Mouse (Mus musculus): ENCODE measurements around the gene Snca. TPM values are rescaled to one million over a fixed set of nuclear protein-coding genes. Genes with fewer than 3 reads are reported as not detected.
"Not testable (repeated sequence)": the region's sequence is repeated elsewhere in the genome, so short reads cannot be mapped to it uniquely, and the experiment has no call there.

Snca gene
- polyA plus RNA-seq, 1 experiment = 0.51 TPM

- Histone ChIP-seq H3K4me1 (ENCODE audit: control insufficient read depth, insufficient read depth, insufficient read length, low read length) (no peaks in the 10 kb centered on the region), H3K4me3 (ENCODE audit: low read depth, low read length) (no peak overlapping the region), H3K36me3 (ENCODE audit: control insufficient read depth, insufficient read depth, low read length) (no peaks in the 10 kb centered on the region), H3K27ac (ENCODE audit: insufficient read depth, low read depth, low read length) (no peak overlapping the region), H3K27me3 (ENCODE audit: control insufficient read depth, insufficient read depth, low read length) (no peaks in the 10 kb centered on the region)
- 68% methylated on average over 2 of the region's 2 CpGs for WGBS
- TF ChIP-seq CTCF (IDR thresholded peaks at IDR 0.05; ENCODE audit: extremely low read depth, insufficient read length, insufficient replicate concordance, low read depth, low read length) (no peak), POLR2A (IDR thresholded peaks at IDR 0.05; ENCODE audit: low read depth, low read length) (no peak)
Observed at GRCm38 (mm10) chr6:60724110-60724829, 105.4 kb downstream of the Snca start.

- H3K27me3 ChIP-seq (ENCODE audit: control insufficient read depth, insufficient read depth, low read length) = no peaks in the 10 kb centered on the region
- WGBS = 84% methylated on average over 3 of the region's 3 CpGs
- TF ChIP-seq POLR2A (IDR thresholded peaks at IDR 0.05; ENCODE audit: low read depth, low read length) (no peak), CTCF (IDR thresholded peaks at IDR 0.05; ENCODE audit: extremely low read depth, insufficient read length, insufficient replicate concordance, low read depth, low read length) (no peak)
- no peaks in the 10 kb centered on the region for H3K4me1 ChIP-seq (ENCODE audit: control insufficient read depth, insufficient read depth, insufficient read length, low read length)
- H3K4me3 ChIP-seq (ENCODE audit: low read depth, low read length) = no peak overlapping the region
- H3K36me3 ChIP-seq (ENCODE audit: control insufficient read depth, insufficient read depth, low read length) = no peaks in the 10 kb centered on the region
- no peak overlapping the region for H3K27ac ChIP-seq (ENCODE audit: insufficient read depth, low read depth, low read length)
Observed at GRCm38 (mm10) chr6:60717566-60717965, 112.1 kb downstream of the Snca start.

DNA sequence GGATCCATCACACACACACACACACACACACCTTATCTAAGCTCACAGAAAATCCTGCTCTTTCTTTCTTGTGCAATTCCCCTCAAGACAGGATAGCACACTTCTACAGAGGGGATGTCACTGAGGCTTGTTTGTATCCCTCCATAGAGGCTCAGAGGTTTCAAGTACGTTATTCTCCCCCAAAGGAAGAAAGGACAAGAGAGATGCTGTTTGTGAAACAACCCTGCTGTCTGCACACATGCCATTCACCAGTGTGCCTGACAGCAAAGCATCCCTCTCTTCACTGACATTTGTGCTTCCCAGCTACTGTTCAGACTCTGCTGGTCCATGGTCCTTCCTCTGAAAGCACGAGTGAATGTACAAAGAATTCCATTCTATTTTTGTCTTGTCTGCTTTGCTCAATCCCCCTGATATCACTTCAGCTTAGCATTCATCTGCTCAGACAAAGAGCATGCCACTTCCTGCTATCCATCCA lies 119.6 kb downstream of the Snca start:
- no peak for TF ChIP-seq CTCF (IDR thresholded peaks at IDR 0.05; ENCODE audit: extremely low read depth, insufficient read length, insufficient replicate concordance, low read depth, low read length)
- TF ChIP-seq POLR2A (IDR thresholded peaks at IDR 0.05; ENCODE audit: low read depth, low read length) = no peak
- Histone ChIP-seq H3K4me3 (ENCODE audit: low read depth, low read length) (no peak overlapping the region), H3K27me3 (ENCODE audit: control insufficient read depth, insufficient read depth, low read length) (no peaks in the 10 kb centered on the region), H3K36me3 (ENCODE audit: control insufficient read depth, insufficient read depth, low read length) (no peaks in the 10 kb centered on the region), H3K27ac (ENCODE audit: insufficient read depth, low read depth, low read length) (no peak overlapping the region), H3K4me1 (ENCODE audit: control insufficient read depth, insufficient read depth, insufficient read length, low read length) (no peaks in the 10 kb centered on the region)
- WGBS = 35% methylated on average over 2 of the region's 2 CpGs

DNA sequence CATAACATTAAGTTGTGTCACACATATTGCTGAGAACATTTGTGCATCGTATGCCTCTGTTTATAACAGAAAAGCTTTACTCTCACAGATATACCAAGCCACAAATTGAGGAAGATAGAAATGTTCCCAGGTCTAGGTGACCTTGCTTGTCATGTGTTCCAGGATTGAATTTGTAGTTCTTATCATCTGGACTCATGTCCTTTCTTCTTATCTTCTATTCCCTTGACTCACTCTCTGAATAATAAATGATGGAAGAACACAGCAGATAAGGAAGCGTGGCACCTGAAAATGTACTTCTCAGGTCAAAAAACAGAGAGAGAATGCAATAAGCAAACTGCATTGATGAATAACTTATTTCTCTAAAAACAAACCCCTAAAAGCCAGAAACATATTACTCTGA lies 131.6 kb downstream of the Snca start:
- no peaks in the 10 kb centered on the region for H3K4me1 ChIP-seq (ENCODE audit: control insufficient read depth, insufficient read depth, insufficient read length, low read length)
- no peaks in the 10 kb centered on the region for H3K36me3 ChIP-seq (ENCODE audit: control insufficient read depth, insufficient read depth, low read length)
- H3K27ac ChIP-seq (ENCODE audit: insufficient read depth, low read depth, low read length) = no peak overlapping the region
- 43% methylated on average over 2 of the region's 2 CpGs for WGBS
- TF ChIP-seq POLR2A (IDR thresholded peaks at IDR 0.05; ENCODE audit: low read depth, low read length) = no peak
- TF ChIP-seq CTCF (IDR thresholded peaks at IDR 0.05; ENCODE audit: extremely low read depth, insufficient read length, insufficient replicate concordance, low read depth, low read length) = no peak
- no peak overlapping the region for H3K4me3 ChIP-seq (ENCODE audit: low read depth, low read length)
- no peaks in the 10 kb centered on the region for H3K27me3 ChIP-seq (ENCODE audit: control insufficient read depth, insufficient read depth, low read length)

- H3K27me3 ChIP-seq (ENCODE audit: control insufficient read depth, insufficient read depth, low read length); H3K36me3 ChIP-seq (ENCODE audit: control insufficient read depth, insufficient read depth, low read length); H3K4me3 ChIP-seq (ENCODE audit: low read depth, low read length); H3K4me1 ChIP-seq (ENCODE audit: control insufficient read depth, insufficient read depth, insufficient read length, low read length); H3K27ac ChIP-seq (ENCODE audit: insufficient read depth, low read depth, low read length): not testable (repeated sequence)
- WGBS = 76% methylated on average over 4 of the region's 4 CpGs
Observed at GRCm38 (mm10) chr6:60687048-60687447, 142.6 kb downstream of the Snca start.

DNA sequence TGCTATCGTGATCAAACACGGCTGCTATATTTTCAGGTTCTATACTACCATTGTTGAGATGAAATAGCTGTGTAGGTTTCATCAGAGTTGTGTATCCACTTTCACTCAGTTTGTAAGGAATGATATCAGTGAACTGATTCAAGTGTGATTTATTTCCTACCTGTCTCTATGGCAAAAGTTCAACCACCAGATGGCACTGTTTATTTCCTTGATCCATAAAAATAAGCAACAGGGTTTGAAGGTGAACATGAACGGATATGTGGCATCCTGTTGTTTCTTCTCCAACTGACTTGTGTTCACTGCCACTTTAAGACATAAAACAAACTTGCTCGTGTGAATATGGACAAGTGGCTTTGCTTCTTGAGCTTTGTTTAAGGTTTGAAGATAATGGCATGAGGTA lies 147.4 kb downstream of the Snca start:
- no peak overlapping the region for H3K27ac ChIP-seq (ENCODE audit: insufficient read depth, low read depth, low read length)
- H3K36me3 ChIP-seq (ENCODE audit: control insufficient read depth, insufficient read depth, low read length) = no peaks in the 10 kb centered on the region
- TF ChIP-seq CTCF (IDR thresholded peaks at IDR 0.05; ENCODE audit: extremely low read depth, insufficient read length, insufficient replicate concordance, low read depth, low read length) (no peak), POLR2A (IDR thresholded peaks at IDR 0.05; ENCODE audit: low read depth, low read length) (no peak)
- no peaks in the 10 kb centered on the region for H3K4me1 ChIP-seq (ENCODE audit: control insufficient read depth, insufficient read depth, insufficient read length, low read length)
- H3K27me3 ChIP-seq (ENCODE audit: control insufficient read depth, insufficient read depth, low read length) = no peaks in the 10 kb centered on the region
- 29% methylated on average over 4 of the region's 4 CpGs for WGBS
- no peak overlapping the region for H3K4me3 ChIP-seq (ENCODE audit: low read depth, low read length)

Other genes starting within 250 kb of the Snca start
- 0.86 and 2.5 TPM in 2 replicates for gene Mmrn1, start 95.1 kb upstream of the Snca start, polyA plus RNA-seq (2012; rRNA removed)

Measured in small intestine, adult 2 months (tissue).